Mouse (Mus musculus) erythroblast, embryonic 14.5 days (primary cell): ENCODE results near the gene Gm27179. TPM values are rescaled to one million over a fixed set of nuclear protein-coding genes. Genes with fewer than 3 reads are reported as not detected.

Source experiments
- polyA plus RNA-seq: library from polyadenylated mRNA; stranded (reverse); fragments of >175 nt; gene quantifications from 2 replicates; pipeline ENCODE4 v1.2.3, GENCODE M21; 2012

The Gm27179 gene
- polyA plus RNA-seq, 1 experiment = not detected

Other genes with a start within 250 kb of the Gm27179 start
- 0.02 TPM in 2 replicates for gene Synb, start 218.2 kb downstream of the Gm27179 start, polyA plus RNA-seq
- 0.77 and 12.7 TPM in 2 replicates for gene Gm16867, start 9.2 kb downstream of the Gm27179 start, polyA plus RNA-seq
- 0.05 TPM in 2 replicates for gene Entpd4b, start 42.9 kb upstream of the Gm27179 start, polyA plus RNA-seq